Mouse (Mus musculus): Measurements from ENCODE around the gene Nkain2.

GRCm38 (mm10) chr10:32439932-32440519 lies 450.2 kb downstream of the Nkain2 start:
- TF ChIP-seq POLR2A (IDR thresholded peaks at IDR 0.05; ENCODE audit: insufficient read depth, low read depth, low read length) (no peak), CTCF (IDR thresholded peaks at IDR 0.05; ENCODE audit: insufficient read depth, low read depth, low read length) (no peak)

Data from olfactory bulb, adult 2 months (tissue).